ENCODE assay signal across 8 mouse cellular contexts in genomic region chr12:17184303-17184775, GRCm38 (mm10). TPM values are rescaled to one million over a fixed set of nuclear protein-coding genes. Genes with fewer than 3 reads are reported as not detected.
DNase-seq lines count a peak whose midpoint lies in the region; ATAC-seq lines count a peak whose summit lies in the region.

No protein-coding gene starts in this region.

- peak; percentile 82 for ATAC-seq in heart, embryonic 11.5 days (replicated peaks; ENCODE audit: insufficient number of reproducible peaks, low FRiP score, low TSS enrichment)
- ATAC-seq in midbrain, embryonic 15.5 days (replicated peaks), result peak; percentile 37; the same call in 1 of the 2 replicates

- peaks cover 4% of the 10 kb centered on the region for H3K4me1 ChIP-seq in heart, embryonic 11.5 days (ENCODE audit: control insufficient read depth, insufficient read depth, low read length)
- peaks cover 8% of the 10 kb centered on the region; the same call in 1 of the 2 replicates for H3K4me1 ChIP-seq in midbrain, embryonic 15.5 days

- no peaks in the 10 kb centered on the region for H3K36me3 ChIP-seq in heart, embryonic 11.5 days (ENCODE audit: control insufficient read depth, insufficient read depth, low read length)
- H3K36me3 ChIP-seq in midbrain, embryonic 15.5 days (replicated peaks), result no peaks in the 10 kb centered on the region

- no peak overlapping the region for H3K9ac ChIP-seq in heart, embryonic 11.5 days (ENCODE audit: low read depth, low read length)
- H3K9ac ChIP-seq in midbrain, embryonic 15.5 days, result no peak overlapping the region

- H3K4me2 ChIP-seq in heart, embryonic 11.5 days, result peak overlapping the region; percentile 55
- H3K4me2 ChIP-seq in midbrain, embryonic 15.5 days, result no peak overlapping the region

- H3K4me3 ChIP-seq in heart, embryonic 11.5 days (ENCODE audit: low read depth, low read length), result peak overlapping the region; percentile 23; the same call in 1 of the 2 replicates
- H3K4me3 ChIP-seq in midbrain, embryonic 15.5 days, result no peak overlapping the region

- H3K27me3 ChIP-seq in heart, embryonic 11.5 days (ENCODE audit: control insufficient read depth, insufficient read depth, low read length), result no peaks in the 10 kb centered on the region
- no peaks in the 10 kb centered on the region for H3K27me3 ChIP-seq in midbrain, embryonic 15.5 days (replicated peaks)

- H3K27ac ChIP-seq in heart, embryonic 11.5 days (ENCODE audit: low read depth, low read length), result peak overlapping the region; percentile 54
- no peak overlapping the region for H3K27ac ChIP-seq in midbrain, embryonic 15.5 days

- 9% methylated on average over 7 of the region's 7 CpGs for WGBS in heart, embryonic 11.5 days (ENCODE audit: insufficient replicate concordance)
- WGBS in midbrain, embryonic 15.5 days, result 36% methylated on average over 7 of the region's 7 CpGs

- no peaks in the 10 kb centered on the region for H3K9me3 ChIP-seq in heart, embryonic 11.5 days (replicated peaks; ENCODE audit: control insufficient read depth, low read length)
- no peaks in the 10 kb centered on the region for H3K9me3 ChIP-seq in midbrain, embryonic 15.5 days

- DNase-seq in adrenal gland, adult (ENCODE audit: inconsistent age in 2 of 2, low spot score in 1 of 2), result peak; percentile 76 to 86
- DNase-seq in adrenal gland, postnatal 4 days (ENCODE audit: low spot score in 2 of 2), result no peak
- DNase-seq in brain, adult 2 months (ENCODE audit: low read depth, low spot score), result peak; percentile 92
- peak; percentile 64 to 72 for DNase-seq in kidney, postnatal 4 days
- no peak for DNase-seq in layer of hippocampus, postnatal 10 days (ENCODE audit: low spot score in 2 of 2)
- no peak for DNase-seq in frontal cortex, postnatal 10 days (ENCODE audit: low spot score in 2 of 2)

RNA-seq across cellular contexts. Expression of gene Kcnf1, which starts 7.7 kb away (rescaled TPM):
- total RNA-seq in adrenal gland, postnatal 4 days (2021), result under 1 TPM; 0.59 to 0.87 TPM
- 0.26 and 1.2 TPM in 2 replicates for polyA plus RNA-seq in heart, embryonic 11.5 days (2014; fragmentation: Nextera tagmentation; extraction: Ambion mirVana)
- polyA plus RNA-seq in midbrain, embryonic 15.5 days (2015; fragmentation: Nextera tagmentation; extraction: Ambion mirVana), result 5.0 and 5.5 TPM in 2 replicates
- 10 to 100 TPM; 26.8 to 29.6 TPM for total RNA-seq in layer of hippocampus, postnatal 10 days (2021)

Comparison
In these comparisons a context has a peak if more than half of its experiments do, and no peak if none do; other contexts are left out.
1. DNase-seq: peak in adrenal gland, adult (2 of 2), brain, adult 2 months (single experiment) and kidney, postnatal 4 days (2 of 2); none in adrenal gland, postnatal 4 days (0 of 2), layer of hippocampus, postnatal 10 days (0 of 2) and frontal cortex, postnatal 10 days (0 of 2).
2. RNA of gene Kcnf1, which starts 7.7 kb away (total RNA-seq): 26.8 to 29.6 TPM in layer of hippocampus, postnatal 10 days; 0.59 to 0.87 TPM in adrenal gland, postnatal 4 days; every median in the first group is over 10 times any median in the second.